Mouse (Mus musculus): ENCODE results near the gene Anxa11. TPM values are rescaled to one million over a fixed set of nuclear protein-coding genes. Genes with fewer than 3 reads are reported as not detected.

Anxa11 gene
- polyA plus RNA-seq (2012; ENCODE audit: insufficient read depth, insufficient read length, missing spikeins) = 61.4 and 62.5 TPM in 2 replicates

DNA sequence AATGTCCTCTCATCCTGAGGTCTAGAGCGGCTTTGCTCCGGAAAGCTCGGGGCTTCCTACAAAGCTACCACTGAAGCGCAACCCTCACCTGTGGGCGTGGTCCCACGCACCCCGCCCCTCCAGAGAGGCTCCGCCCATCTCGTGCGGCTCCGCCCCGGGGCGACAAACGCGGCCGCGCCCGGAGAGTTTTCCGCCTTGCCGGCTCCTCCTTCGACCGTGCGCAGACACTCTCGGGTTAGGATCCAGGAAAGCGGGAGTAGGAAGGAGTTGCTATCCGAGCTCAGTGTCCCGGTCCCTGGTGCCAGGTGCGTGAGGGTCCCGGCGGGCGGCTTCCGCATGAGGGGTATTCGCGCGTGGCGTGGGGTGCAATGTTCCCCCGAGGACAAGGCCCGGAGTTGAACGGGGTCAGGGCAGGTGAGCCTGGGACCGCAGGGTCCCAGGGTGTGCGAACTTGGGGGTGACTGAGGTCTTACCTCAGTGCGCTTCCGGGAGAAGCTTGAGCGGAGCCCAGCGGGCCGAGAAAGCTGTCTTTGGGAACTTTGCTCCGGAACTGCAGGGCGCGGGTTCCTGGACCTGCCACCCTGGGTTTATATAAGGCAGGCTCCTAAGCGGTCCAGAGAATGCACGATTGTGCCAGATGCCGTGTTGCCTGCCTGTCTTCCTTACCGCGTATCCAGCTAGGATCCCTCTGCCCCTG lies at the start of gene Anxa11:
TSS of gene Anxa11 (plus strand) at position 166 of the 697 bp plus-strand sequence.
- peak within 1 kb of the TSS; percentile 84 for H3K4me3 ChIP-seq (ENCODE audit: insufficient read depth, low read length)
- TF ChIP-seq CTCF (IDR thresholded peaks at IDR 0.05; ENCODE audit: low read depth, low read length) (no peak), POLR2A (IDR thresholded peaks at IDR 0.05; ENCODE audit: borderline replicate concordance, low read depth, low read length) (no peak)
- peak within 1 kb of the TSS; percentile 12; the same call in 1 of the 2 replicates for H3K27ac ChIP-seq (ENCODE audit: insufficient read depth, low read depth, low read length)
- H3K4me1 ChIP-seq (ENCODE audit: control insufficient read depth, insufficient read depth, low read length) = peaks cover 6% of the 10 kb centered on the region

DNA sequence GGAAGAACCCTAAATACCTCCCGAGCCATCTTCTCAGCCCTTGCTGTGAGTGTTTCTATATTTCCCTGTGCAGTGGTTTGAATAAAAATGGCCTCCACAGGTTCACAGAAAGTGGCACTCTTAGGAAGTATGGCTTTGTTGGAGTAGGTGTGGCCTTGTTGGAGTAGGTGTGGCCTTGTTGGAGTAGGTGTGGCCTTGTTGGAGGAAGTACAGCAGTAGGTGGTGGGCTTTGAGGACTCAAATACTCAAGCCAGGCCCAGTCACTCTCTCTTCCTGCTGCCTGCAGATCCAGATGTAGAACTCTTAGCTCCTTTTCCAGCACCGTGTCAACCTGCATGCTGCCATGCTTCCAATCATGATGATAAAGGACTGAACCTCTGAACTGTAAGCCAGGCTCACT lies 47.6 kb upstream of the Anxa11 start:
- H3K4me1 ChIP-seq (ENCODE audit: control insufficient read depth, insufficient read depth, low read length) = peaks cover 23% of the 10 kb centered on the region
- TF ChIP-seq POLR2A (IDR thresholded peaks at IDR 0.05; ENCODE audit: borderline replicate concordance, low read depth, low read length) = no peak
- TF ChIP-seq CTCF (IDR thresholded peaks at IDR 0.05; ENCODE audit: low read depth, low read length) = no peak
- no peak overlapping the region for H3K27ac ChIP-seq (ENCODE audit: insufficient read depth, low read depth, low read length)
- no peak overlapping the region for H3K4me3 ChIP-seq (ENCODE audit: insufficient read depth, low read length)

- H3K4me1 ChIP-seq (ENCODE audit: control insufficient read depth, insufficient read depth, low read length) = peaks cover 16% of the 10 kb centered on the region
- no peak overlapping the region for H3K4me3 ChIP-seq (ENCODE audit: insufficient read depth, low read length)
- no peak for TF ChIP-seq CTCF (IDR thresholded peaks at IDR 0.05; ENCODE audit: low read depth, low read length)
- no peak for TF ChIP-seq POLR2A (IDR thresholded peaks at IDR 0.05; ENCODE audit: borderline replicate concordance, low read depth, low read length)
- H3K27ac ChIP-seq (ENCODE audit: insufficient read depth, low read depth, low read length) = no peak overlapping the region
These were observed 46.9 kb upstream of the Anxa11 start for GRCm38 (mm10) chr14:25795067-25795466.

GRCm38 (mm10) chr14:25795561-25796174 lies 46.3 kb upstream of the Anxa11 start:
- TF ChIP-seq POLR2A (IDR thresholded peaks at IDR 0.05; ENCODE audit: borderline replicate concordance, low read depth, low read length) (no peak), CTCF (IDR thresholded peaks at IDR 0.05; ENCODE audit: low read depth, low read length) (no peak)
- Histone ChIP-seq H3K27ac (ENCODE audit: insufficient read depth, low read depth, low read length) (no peak overlapping the region), H3K4me3 (ENCODE audit: insufficient read depth, low read length) (no peak overlapping the region), H3K4me1 (ENCODE audit: control insufficient read depth, insufficient read depth, low read length) (peaks cover 11% of the 10 kb centered on the region)

GRCm38 (mm10) chr14:25796619-25797018 lies 45.3 kb upstream of the Anxa11 start:
- Histone ChIP-seq H3K4me3 (ENCODE audit: insufficient read depth, low read length) (no peak overlapping the region), H3K4me1 (ENCODE audit: control insufficient read depth, insufficient read depth, low read length) (peaks cover 5% of the 10 kb centered on the region), H3K27ac (ENCODE audit: insufficient read depth, low read depth, low read length) (no peak overlapping the region)
- TF ChIP-seq CTCF (IDR thresholded peaks at IDR 0.05; ENCODE audit: low read depth, low read length) (no peak), POLR2A (IDR thresholded peaks at IDR 0.05; ENCODE audit: borderline replicate concordance, low read depth, low read length) (no peak)

GRCm38 (mm10) chr14:25800166-25800960 lies 41.6 kb upstream of the Anxa11 start:
- Histone ChIP-seq H3K27ac (ENCODE audit: insufficient read depth, low read depth, low read length) (no peak overlapping the region), H3K4me1 (ENCODE audit: control insufficient read depth, insufficient read depth, low read length) (peaks cover 3% of the 10 kb centered on the region), H3K4me3 (ENCODE audit: insufficient read depth, low read length) (no peak overlapping the region)
- TF ChIP-seq CTCF (IDR thresholded peaks at IDR 0.05; ENCODE audit: low read depth, low read length) (peak; percentile 80), POLR2A (IDR thresholded peaks at IDR 0.05; ENCODE audit: borderline replicate concordance, low read depth, low read length) (no peak)

DNA sequence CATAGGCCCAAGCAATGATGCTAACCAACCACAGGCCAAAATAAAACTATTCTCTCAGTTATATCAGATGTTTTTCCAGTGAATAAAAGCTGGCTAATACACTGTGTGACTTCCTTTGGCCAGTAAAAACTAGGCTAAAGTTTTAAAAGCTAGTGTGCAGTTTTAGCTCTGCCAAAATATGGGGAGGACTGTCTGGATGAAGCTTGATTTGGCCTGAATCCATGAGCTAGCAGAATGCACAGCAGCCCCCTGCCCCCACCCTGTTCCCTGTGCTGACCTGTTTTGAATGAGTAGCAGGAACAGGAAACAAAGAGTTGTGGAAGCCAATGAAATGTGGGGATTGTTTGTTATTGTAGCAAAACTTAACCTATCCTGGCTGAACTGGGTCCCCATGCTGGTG lies 39.4 kb upstream of the Anxa11 start:
- Histone ChIP-seq H3K27ac (ENCODE audit: insufficient read depth, low read depth, low read length) (no peak overlapping the region), H3K4me3 (ENCODE audit: insufficient read depth, low read length) (no peak overlapping the region), H3K4me1 (ENCODE audit: control insufficient read depth, insufficient read depth, low read length) (no peaks in the 10 kb centered on the region)
- TF ChIP-seq CTCF (IDR thresholded peaks at IDR 0.05; ENCODE audit: low read depth, low read length) (no peak), POLR2A (IDR thresholded peaks at IDR 0.05; ENCODE audit: borderline replicate concordance, low read depth, low read length) (no peak)

GRCm38 (mm10) chr14:25803246-25803809 lies 38.6 kb upstream of the Anxa11 start:
- Histone ChIP-seq H3K4me3 (ENCODE audit: insufficient read depth, low read length) (no peak overlapping the region), H3K27ac (ENCODE audit: insufficient read depth, low read depth, low read length) (no peak overlapping the region), H3K4me1 (ENCODE audit: control insufficient read depth, insufficient read depth, low read length) (no peaks in the 10 kb centered on the region)
- TF ChIP-seq CTCF (IDR thresholded peaks at IDR 0.05; ENCODE audit: low read depth, low read length) (no peak), POLR2A (IDR thresholded peaks at IDR 0.05; ENCODE audit: borderline replicate concordance, low read depth, low read length) (no peak)

- no peaks in the 10 kb centered on the region for H3K4me1 ChIP-seq (ENCODE audit: control insufficient read depth, insufficient read depth, low read length)
- no peak overlapping the region for H3K4me3 ChIP-seq (ENCODE audit: insufficient read depth, low read length)
- TF ChIP-seq POLR2A (IDR thresholded peaks at IDR 0.05; ENCODE audit: borderline replicate concordance, low read depth, low read length) = no peak
- no peak for TF ChIP-seq CTCF (IDR thresholded peaks at IDR 0.05; ENCODE audit: low read depth, low read length)
- no peak overlapping the region for H3K27ac ChIP-seq (ENCODE audit: insufficient read depth, low read depth, low read length)
These were observed 36.1 kb upstream of the Anxa11 start for GRCm38 (mm10) chr14:25805871-25806270.

Measured in bone marrow macrophage, adult 2 months (primary cell).